Mouse (Mus musculus): Measurements from ENCODE around the gene Wfdc6a.

- TF ChIP-seq KAT2A (conservative IDR thresholded peaks at IDR 0.05; ENCODE audit: low read depth, low read length) (no peak), EP300 (IDR thresholded peaks at IDR 0.05; ENCODE audit: low read depth in 1 of 2, low read length in 2 of 2) (no peak), TAL1 (IDR thresholded peaks at IDR 0.05; ENCODE audit: low read length) (no peak), CTCF (IDR thresholded peaks at IDR 0.05 in 2 of 3, conservative IDR thresholded peaks at IDR 0.05 in 1 of 3; ENCODE audit: control insufficient read depth in 1 of 3, insufficient read depth in 1 of 3, low read depth in 2 of 3, low read length in 3 of 3, poor library complexity in 1 of 3, severe bottlenecking in 1 of 3) (peak; percentile 65 to 92 (median 89)), POLR2A (IDR thresholded peaks at IDR 0.05; ENCODE audit: control insufficient read depth in 1 of 2, insufficient read depth in 1 of 2, low read depth in 1 of 2, low read length in 2 of 2, poor library complexity in 1 of 2) (no peak), USF1 (IDR thresholded peaks at IDR 0.05; ENCODE audit: low read depth, low read length) (no peak), GATA1 (IDR thresholded peaks at IDR 0.05; ENCODE audit: low read depth, low read length) (no peak), E2F4 (IDR thresholded peaks at IDR 0.05; ENCODE audit: borderline replicate concordance, low read depth, low read length) (no peak), POLR2AphosphoS2 (IDR thresholded peaks at IDR 0.05; ENCODE audit: low read length) (no peak; the same call in 1 of the 2 replicates), MAFK (IDR thresholded peaks at IDR 0.05; ENCODE audit: borderline replicate concordance, low read depth, low read length) (no peak), MAZ (IDR thresholded peaks at IDR 0.05; ENCODE audit: low read depth, low read length) (no peak), MAX (IDR thresholded peaks at IDR 0.05; ENCODE audit: low read length) (no peak)
These were observed 54.1 kb downstream of the Wfdc6a start for GRCm38 (mm10) chr2:164531169-164531568.

Data from MEL (cell line).